ENCODE assay signal across 11 mouse cellular contexts in genomic region chrX:7713764-7714134, GRCm38 (mm10). TPM values are rescaled to one million over a fixed set of nuclear protein-coding genes. Genes with fewer than 3 reads are reported as not detected.
DNase-seq lines count a peak whose midpoint lies in the region; ATAC-seq and TF ChIP-seq lines count a peak whose summit lies in the region.
"Not testable (repeated sequence)": the region's sequence is repeated elsewhere in the genome, so short reads cannot be mapped to it uniquely, and the experiment has no call there.
"Had no signal": no experiment of that assay in that cellular context is flagged by ENCODE, and none has a peak within 500 bp of the region (broad histone marks: within the 10 kb centered on the region; RNA-seq: fewer than 3 reads in every experiment).

No protein-coding gene starts in this region.

- H3K4me1 ChIP-seq in CH12.LX (ENCODE audit: control insufficient read depth in 1 of 2, insufficient read depth in 2 of 2); embryonic facial prominence, embryonic 10.5 days; forebrain, embryonic 14.5 days (ENCODE audit: control insufficient read depth, insufficient read depth, low read length); heart, postnatal 0 days (ENCODE audit: control insufficient read depth, insufficient read depth); kidney, adult 2 months (ENCODE audit: control insufficient read depth, insufficient read depth, low read length); liver, embryonic 11.5 days (replicated peaks; ENCODE audit: control insufficient read depth, insufficient read depth, low read length); neural tube, embryonic 15.5 days: not testable (repeated sequence)

- not testable (repeated sequence) for H3K27me3 ChIP-seq in CH12.LX (replicated peaks); embryonic facial prominence, embryonic 10.5 days (replicated peaks; ENCODE audit: low read depth, poor library complexity, severe bottlenecking); forebrain, embryonic 14.5 days (replicated peaks; ENCODE audit: control insufficient read depth, insufficient read depth, low read length); heart, postnatal 0 days (ENCODE audit: control insufficient read depth, insufficient read depth, low read length); kidney, adult 2 months (replicated peaks; ENCODE audit: control insufficient read depth, insufficient read depth, low read length); liver, embryonic 11.5 days (replicated peaks; ENCODE audit: control insufficient read depth, insufficient read depth, low read length); neural tube, embryonic 15.5 days (replicated peaks)

- dilution Hi-C loops in CH12.LX (cut with MboI; ENCODE audit: extremely low pct_ligation_motif_present, extremely low pct_unique_long_range_greater_than_20kb, low sequenced_read_pairs) = not testable (repeated sequence)

- not testable (repeated sequence) for H3K79me2 ChIP-seq in CH12.LX (replicated peaks; ENCODE audit: control insufficient read depth, extremely low read depth, insufficient read depth, poor library complexity, severe bottlenecking)

- H3K4me2 ChIP-seq in CH12.LX (ENCODE audit: insufficient read depth, low read depth, poor library complexity, severe bottlenecking) = peak overlapping the region; percentile 44; the same call in 1 of the 2 replicates
- peak overlapping the region; percentile 45 for H3K4me2 ChIP-seq in forebrain, embryonic 14.5 days (ENCODE audit: low read length)
- H3K4me2 ChIP-seq in heart, postnatal 0 days (ENCODE audit: low read depth, low read length) = peak overlapping the region; percentile 51
- peak overlapping the region; percentile 60 for H3K4me2 ChIP-seq in liver, embryonic 11.5 days
- H3K4me2 ChIP-seq in neural tube, embryonic 15.5 days = peak overlapping the region; percentile 54

- TF ChIP-seq POLR2A in CH12.LX (IDR thresholded peaks at IDR 0.05; ENCODE audit: low read depth, low read length); kidney, adult 2 months (IDR thresholded peaks at IDR 0.05; ENCODE audit: low read depth, low read length): not testable (repeated sequence)

- DNase-seq in CH12.LX (ENCODE audit: extremely low read depth); embryonic facial prominence, embryonic 10.5 days (ENCODE audit: low spot score); forebrain, embryonic 14.5 days (ENCODE audit: low spot score); heart, postnatal 0 days (ENCODE audit: low spot score); kidney, adult 2 months; liver, embryonic 11.5 days (ENCODE audit: low spot score): not testable (repeated sequence)

- TF ChIP-seq EP300 in CH12.LX (IDR thresholded peaks at IDR 0.05; ENCODE audit: low read length); heart, postnatal 0 days (IDR thresholded peaks at IDR 0.05; ENCODE audit: low read depth): not testable (repeated sequence)

- H3K9ac ChIP-seq in CH12.LX (ENCODE audit: insufficient read depth, low read depth) = peak overlapping the region; percentile 76; the same call in 1 of the 2 replicates
- peak overlapping the region; percentile 53 for H3K9ac ChIP-seq in forebrain, embryonic 14.5 days (ENCODE audit: low read length)
- H3K9ac ChIP-seq in heart, postnatal 0 days (replicated peaks; ENCODE audit: low read depth, low read length); liver, embryonic 11.5 days (ENCODE audit: low read depth, low read length); neural tube, embryonic 15.5 days (replicated peaks): not testable (repeated sequence)

- not testable (repeated sequence) for TF ChIP-seq CTCF in CH12.LX (conservative IDR thresholded peaks at IDR 0.05 in 1 of 2, IDR thresholded peaks at IDR 0.05 in 1 of 2; ENCODE audit: low read depth in 2 of 2, low read length in 2 of 2); heart, postnatal 0 days (IDR thresholded peaks at IDR 0.05; ENCODE audit: low read depth); kidney, adult 2 months (conservative IDR thresholded peaks at IDR 0.05; ENCODE audit: insufficient read depth, insufficient read length, low read depth, low read length)

- ATAC-seq in forebrain, embryonic 14.5 days; heart, postnatal 0 days (ENCODE audit: insufficient read depth, low read depth); neural tube, embryonic 15.5 days (ENCODE audit: low FRiP score): not testable (repeated sequence)
- peak; percentile 39; the same call in 1 of the 2 replicates for ATAC-seq in liver, embryonic 11.5 days (replicated peaks; ENCODE audit: low FRiP score)
- ATAC-seq in megakaryocyte-erythroid progenitor cell, adult 5-6 weeks (replicated peaks; ENCODE audit: low FRiP score, low TSS enrichment, poor library complexity, severe bottlenecking) = peak; percentile 36; the same call in 1 of the 2 replicates

- not testable (repeated sequence) for H3K36me3 ChIP-seq in CH12.LX (replicated peaks in 1 of 2; ENCODE audit: control insufficient read depth in 1 of 2, insufficient read depth in 1 of 2, low read length in 1 of 2); embryonic facial prominence, embryonic 10.5 days (replicated peaks); forebrain, embryonic 14.5 days (ENCODE audit: control insufficient read depth, insufficient read depth, low read length); heart, postnatal 0 days (replicated peaks; ENCODE audit: control insufficient read depth, insufficient read depth, low read length); kidney, adult 2 months (ENCODE audit: control insufficient read depth, insufficient read depth, low read length); liver, embryonic 11.5 days (ENCODE audit: control insufficient read depth, insufficient read depth, low read length); neural tube, embryonic 15.5 days

- peak overlapping the region; percentile 47 to 57 (median 53) for H3K4me3 ChIP-seq in CH12.LX (replicated peaks in 1 of 3; ENCODE audit: low read depth in 2 of 3, low read length in 2 of 3, poor library complexity in 1 of 3)
- H3K4me3 ChIP-seq in embryonic facial prominence, embryonic 10.5 days = peak overlapping the region; percentile 53
- H3K4me3 ChIP-seq in forebrain, embryonic 14.5 days (ENCODE audit: low read depth, low read length) = peak overlapping the region; percentile 28
- peak overlapping the region; percentile 36 for H3K4me3 ChIP-seq in heart, postnatal 0 days (ENCODE audit: low read depth, low read length)
- H3K4me3 ChIP-seq in kidney, adult 2 months (ENCODE audit: insufficient read depth, low read depth, low read length) = peak overlapping the region; percentile 59
- H3K4me3 ChIP-seq in liver, embryonic 11.5 days (ENCODE audit: low read depth, low read length) = peak overlapping the region; percentile 44
- H3K4me3 ChIP-seq in neural tube, embryonic 15.5 days (replicated peaks) = peak overlapping the region; percentile 34

- TF ChIP-seq RAD21 in CH12.LX (IDR thresholded peaks at IDR 0.05; ENCODE audit: low read depth, low read length) = not testable (repeated sequence)

- not testable (repeated sequence) for H3K27ac ChIP-seq in CH12.LX (ENCODE audit: insufficient read depth, low read depth); forebrain, embryonic 14.5 days (ENCODE audit: low read depth, low read length); kidney, adult 2 months (ENCODE audit: insufficient read depth, low read depth, low read length); liver, embryonic 11.5 days (ENCODE audit: low read depth, low read length)
- H3K27ac ChIP-seq in embryonic facial prominence, embryonic 10.5 days (replicated peaks) = peak overlapping the region; percentile 44; the same call in 1 of the 2 replicates
- peak overlapping the region; percentile 20; the same call in 1 of the 2 replicates for H3K27ac ChIP-seq in heart, postnatal 0 days (ENCODE audit: low read depth)
- H3K27ac ChIP-seq in neural tube, embryonic 15.5 days (replicated peaks) = 0 out of 2 replicates have a peak overlapping the region, but pooled peaks have one; percentile 54

- 24% methylated on average over 6 of the region's 12 CpGs for WGBS in embryonic facial prominence, embryonic 10.5 days
- 56% methylated on average over 5 of the region's 12 CpGs for WGBS in forebrain, embryonic 14.5 days
- 37% methylated on average over 5 of the region's 12 CpGs for WGBS in heart, postnatal 0 days
- WGBS in kidney, adult 2 months = 2% methylated on average over 6 of the region's 12 CpGs
- WGBS in liver, embryonic 11.5 days = 19% methylated on average over 5 of the region's 12 CpGs
- WGBS in neural tube, embryonic 15.5 days = 32% methylated on average over 5 of the region's 12 CpGs

- H3K9me3 ChIP-seq in CH12.LX (replicated peaks; ENCODE audit: low read length); embryonic facial prominence, embryonic 10.5 days; forebrain, embryonic 14.5 days (replicated peaks; ENCODE audit: control insufficient read depth, low read length); heart, postnatal 0 days (replicated peaks; ENCODE audit: control insufficient read depth, low read length); liver, embryonic 11.5 days (ENCODE audit: control insufficient read depth, low read length); neural tube, embryonic 15.5 days (replicated peaks): not testable (repeated sequence)

- in situ Hi-C loops in CH12.LX (cut with MboI; ENCODE audit: low pct_ligation_motif_present, low pct_unique_long_range_greater_than_20kb, low sequenced_read_pairs) = not testable (repeated sequence)

RNA-seq across cellular contexts. Expression of gene Wdr45, which starts 0.4 kb away (rescaled TPM):
- total RNA-seq in CH12.LX (2012; rRNA removed) = 13.9 and 21.4 TPM in 2 replicates
- 19.4 and 24.1 TPM in 2 replicates for total RNA-seq in CH12.LX (2014; rRNA removed)
- polyA plus RNA-seq in CH12.LX (2012; ENCODE audit: insufficient read length, low read depth) = 18.0 and 21.7 TPM in 2 replicates
- 22.5 and 23.8 TPM in 2 replicates for polyA plus RNA-seq in embryonic facial prominence, embryonic 10.5 days (2016; fragmentation: Nextera tagmentation; extraction: Ambion mirVana)
- 30.2 and 31.3 TPM in 2 replicates for polyA plus RNA-seq in forebrain, embryonic 14.5 days (2014; fragmentation: Nextera tagmentation; extraction: Ambion mirVana)
- 24.2 and 52.7 TPM in 2 replicates for total RNA-seq in heart, postnatal 0 days (2014; rRNA removed; ENCODE audit: low replicate concordance)
- polyA plus RNA-seq in heart, postnatal 0 days (2015; fragmentation: Nextera tagmentation; extraction: Ambion mirVana) = 27.1 and 29.2 TPM in 2 replicates
- polyA plus RNA-seq in kidney, adult 2 months (2012; rRNA removed) = 73.1 and 76.9 TPM in 2 replicates
- polyA plus RNA-seq in liver, embryonic 11.5 days (2014; fragmentation: Nextera tagmentation; extraction: Ambion mirVana) = 13.7 and 15.2 TPM in 2 replicates
- 20.5 and 36.9 TPM in 2 replicates for total RNA-seq in megakaryocyte-erythroid progenitor cell, adult 5-6 weeks (2014; fragmentation: Nextera tagmentation)
- total RNA-seq in megakaryocyte-erythroid progenitor cell, adult 5-6 weeks (2017) = 20.2 and 23.8 TPM in 2 replicates
- 34.6 and 34.9 TPM in 2 replicates for polyA plus RNA-seq in neural tube, embryonic 15.5 days (2015; fragmentation: Nextera tagmentation; extraction: Ambion mirVana)

RNA-seq across cellular contexts. Expression of gene Gm45208, which starts 8.3 kb away (rescaled TPM):
- total RNA-seq in CH12.LX (2012; rRNA removed) = 0.47 TPM in 1 of 2 replicates, not detected in the other
- total RNA-seq in CH12.LX (2014; rRNA removed) = not detected in 2 replicates
- 13.0 and 13.1 TPM in 2 replicates for polyA plus RNA-seq in CH12.LX (2012; ENCODE audit: insufficient read length, low read depth)
- 0.36 and 0.61 TPM in 2 replicates for polyA plus RNA-seq in embryonic facial prominence, embryonic 10.5 days (2016; fragmentation: Nextera tagmentation; extraction: Ambion mirVana)
- polyA plus RNA-seq in forebrain, embryonic 14.5 days (2014; fragmentation: Nextera tagmentation; extraction: Ambion mirVana) = not detected in 2 replicates
- total RNA-seq in heart, postnatal 0 days (2014; rRNA removed; ENCODE audit: low replicate concordance) = 3.1 TPM in 1 of 2 replicates, not detected in the other
- polyA plus RNA-seq in heart, postnatal 0 days (2015; fragmentation: Nextera tagmentation; extraction: Ambion mirVana) = not detected in 2 replicates
- 0.23 and 0.28 TPM in 2 replicates for polyA plus RNA-seq in kidney, adult 2 months (2012; rRNA removed)
- polyA plus RNA-seq in liver, embryonic 11.5 days (2014; fragmentation: Nextera tagmentation; extraction: Ambion mirVana) = not detected in 2 replicates
- not detected in 2 replicates for total RNA-seq in megakaryocyte-erythroid progenitor cell, adult 5-6 weeks (2014; fragmentation: Nextera tagmentation)
- total RNA-seq in megakaryocyte-erythroid progenitor cell, adult 5-6 weeks (2017) = not detected in 2 replicates
- polyA plus RNA-seq in neural tube, embryonic 15.5 days (2015; fragmentation: Nextera tagmentation; extraction: Ambion mirVana) = 1.4 TPM in 1 of 2 replicates, not detected in the other
- total RNA-seq: adrenal gland, postnatal 25 days; gastrocnemius, postnatal 4 days had no signal
- polyA plus RNA-seq: urinary bladder, adult 2 months had no signal

RNA-seq across cellular contexts. Expression of gene Praf2, which starts 14.5 kb away (rescaled TPM):
- total RNA-seq in CH12.LX (2012; rRNA removed) = 41.8 and 49.1 TPM in 2 replicates
- total RNA-seq in CH12.LX (2014; rRNA removed) = 25.7 and 26.9 TPM in 2 replicates
- polyA plus RNA-seq in CH12.LX (2012; ENCODE audit: insufficient read length, low read depth) = 40.5 and 40.6 TPM in 2 replicates
- polyA plus RNA-seq in embryonic facial prominence, embryonic 10.5 days (2016; fragmentation: Nextera tagmentation; extraction: Ambion mirVana) = 73.0 and 73.6 TPM in 2 replicates
- polyA plus RNA-seq in forebrain, embryonic 14.5 days (2014; fragmentation: Nextera tagmentation; extraction: Ambion mirVana) = 139 and 145 TPM in 2 replicates
- 12.6 and 22.6 TPM in 2 replicates for total RNA-seq in heart, postnatal 0 days (2014; rRNA removed; ENCODE audit: low replicate concordance)
- 11.0 and 13.6 TPM in 2 replicates for polyA plus RNA-seq in heart, postnatal 0 days (2015; fragmentation: Nextera tagmentation; extraction: Ambion mirVana)
- polyA plus RNA-seq in kidney, adult 2 months (2012; rRNA removed) = 33.8 and 40.9 TPM in 2 replicates
- polyA plus RNA-seq in liver, embryonic 11.5 days (2014; fragmentation: Nextera tagmentation; extraction: Ambion mirVana) = 29.8 and 32.0 TPM in 2 replicates
- total RNA-seq in megakaryocyte-erythroid progenitor cell, adult 5-6 weeks (2014; fragmentation: Nextera tagmentation) = 4.9 and 8.1 TPM in 2 replicates
- 1.4 and 6.6 TPM in 2 replicates for total RNA-seq in megakaryocyte-erythroid progenitor cell, adult 5-6 weeks (2017)
- polyA plus RNA-seq in neural tube, embryonic 15.5 days (2015; fragmentation: Nextera tagmentation; extraction: Ambion mirVana) = 128 and 132 TPM in 2 replicates

RNA-seq across cellular contexts. Expression of gene Gpkow, which starts 16.8 kb away (rescaled TPM):
- total RNA-seq in CH12.LX (2012; rRNA removed) = 14.6 and 16.8 TPM in 2 replicates
- total RNA-seq in CH12.LX (2014; rRNA removed) = 6.6 and 9.3 TPM in 2 replicates
- 32.2 and 35.3 TPM in 2 replicates for polyA plus RNA-seq in CH12.LX (2012; ENCODE audit: insufficient read length, low read depth)
- 40.2 and 40.3 TPM in 2 replicates for polyA plus RNA-seq in embryonic facial prominence, embryonic 10.5 days (2016; fragmentation: Nextera tagmentation; extraction: Ambion mirVana)
- polyA plus RNA-seq in forebrain, embryonic 14.5 days (2014; fragmentation: Nextera tagmentation; extraction: Ambion mirVana) = 56.2 and 57.4 TPM in 2 replicates
- 2.8 and 9.9 TPM in 2 replicates for total RNA-seq in heart, postnatal 0 days (2014; rRNA removed; ENCODE audit: low replicate concordance)
- 21.3 and 22.7 TPM in 2 replicates for polyA plus RNA-seq in heart, postnatal 0 days (2015; fragmentation: Nextera tagmentation; extraction: Ambion mirVana)
- 8.2 and 10.9 TPM in 2 replicates for polyA plus RNA-seq in kidney, adult 2 months (2012; rRNA removed)
- polyA plus RNA-seq in liver, embryonic 11.5 days (2014; fragmentation: Nextera tagmentation; extraction: Ambion mirVana) = 30.0 and 33.4 TPM in 2 replicates
- 28.3 and 53.3 TPM in 2 replicates for total RNA-seq in megakaryocyte-erythroid progenitor cell, adult 5-6 weeks (2014; fragmentation: Nextera tagmentation)
- 20.6 and 31.1 TPM in 2 replicates for total RNA-seq in megakaryocyte-erythroid progenitor cell, adult 5-6 weeks (2017)
- 46.0 and 46.5 TPM in 2 replicates for polyA plus RNA-seq in neural tube, embryonic 15.5 days (2015; fragmentation: Nextera tagmentation; extraction: Ambion mirVana)

RNA-seq across cellular contexts. Expression of gene Magix, which starts 32.7 kb away (rescaled TPM):
- total RNA-seq in CH12.LX (2012; rRNA removed) = 0.13 TPM in 1 of 2 replicates, not detected in the other
- not detected in 2 replicates for total RNA-seq in CH12.LX (2014; rRNA removed)
- not detected in 2 replicates for polyA plus RNA-seq in CH12.LX (2012; ENCODE audit: insufficient read length, low read depth)
- 0.09 TPM in 1 of 2 replicates, not detected in the other for polyA plus RNA-seq in embryonic facial prominence, embryonic 10.5 days (2016; fragmentation: Nextera tagmentation; extraction: Ambion mirVana)
- polyA plus RNA-seq in forebrain, embryonic 14.5 days (2014; fragmentation: Nextera tagmentation; extraction: Ambion mirVana) = 0.13 TPM in 1 of 2 replicates, not detected in the other
- total RNA-seq in heart, postnatal 0 days (2014; rRNA removed; ENCODE audit: low replicate concordance) = 1.1 and 2.0 TPM in 2 replicates
- polyA plus RNA-seq in heart, postnatal 0 days (2015; fragmentation: Nextera tagmentation; extraction: Ambion mirVana) = 1.5 and 1.8 TPM in 2 replicates
- polyA plus RNA-seq in kidney, adult 2 months (2012; rRNA removed) = 17.4 and 22.1 TPM in 2 replicates
- 0.06 TPM in 1 of 2 replicates, not detected in the other for polyA plus RNA-seq in liver, embryonic 11.5 days (2014; fragmentation: Nextera tagmentation; extraction: Ambion mirVana)
- total RNA-seq in megakaryocyte-erythroid progenitor cell, adult 5-6 weeks (2014; fragmentation: Nextera tagmentation) = 0.17 TPM in 1 of 2 replicates, not detected in the other
- total RNA-seq in megakaryocyte-erythroid progenitor cell, adult 5-6 weeks (2017) = not detected in 2 replicates
- 0.13 TPM in 1 of 2 replicates, not detected in the other for polyA plus RNA-seq in neural tube, embryonic 15.5 days (2015; fragmentation: Nextera tagmentation; extraction: Ambion mirVana)
